8 mouse cellular contexts compared by ENCODE assay signal in the genomic region with DNA sequence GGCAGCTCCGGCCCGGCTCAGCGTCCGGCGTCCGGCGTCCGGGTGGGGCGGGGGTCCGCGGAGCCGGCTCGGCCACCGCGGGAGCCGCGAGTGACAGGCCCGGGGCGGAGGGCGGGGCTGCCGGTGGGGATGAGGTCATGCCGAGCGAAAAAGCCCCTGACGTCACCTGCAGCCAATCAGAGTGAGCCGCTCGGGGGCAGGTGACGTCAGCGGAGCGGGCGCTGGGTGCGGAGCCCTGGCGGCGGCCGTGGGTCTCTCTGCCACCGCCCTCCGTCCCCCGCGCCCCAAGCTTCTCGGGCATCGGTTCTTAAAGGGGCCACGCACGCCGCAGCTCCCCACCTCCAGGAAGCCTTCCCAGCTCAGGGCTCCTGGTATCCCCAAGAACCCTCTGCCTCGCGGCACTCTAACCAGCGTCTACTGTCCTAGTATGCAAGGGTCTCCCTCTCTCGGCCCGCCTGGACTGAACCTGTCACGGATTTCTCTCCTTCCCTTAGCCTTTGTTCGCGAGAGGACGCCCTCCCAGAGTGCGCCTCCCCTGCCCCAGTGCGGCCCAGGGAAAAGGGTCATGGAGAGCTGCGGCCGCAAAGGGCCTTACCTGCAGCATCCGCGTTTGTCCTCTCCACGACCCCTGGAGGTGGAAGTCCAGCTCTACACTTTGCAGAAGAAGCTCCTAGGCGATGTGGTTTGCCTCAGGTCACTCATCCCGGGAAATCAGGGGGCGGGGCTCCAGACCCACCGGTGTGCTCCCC. TPM values are rescaled to one million over a fixed set of nuclear protein-coding genes. Genes with fewer than 3 reads are reported as not detected.
DNase-seq lines count a peak whose midpoint lies in the region; ATAC-seq and TF ChIP-seq lines count a peak whose summit lies in the region.

A gene (minus strand): TSS at position 661 of the 749 bp plus-strand sequence.

- WGBS in heart, embryonic 10.5 days = under 1% methylated on average over 63 of the region's 63 CpGs
- under 1% methylated on average over 52 of the region's 63 CpGs for WGBS in kidney, embryonic 14.5 days
- under 1% methylated on average over 39 of the region's 63 CpGs for WGBS in limb, embryonic 14.5 days
- WGBS in midbrain, embryonic 16.5 days = under 1% methylated on average over 57 of the region's 63 CpGs
- 1% methylated on average over 59 of the region's 63 CpGs for WGBS in spleen, adult 2 months

- peak; percentile 72; the same call in 1 of the 2 replicates for TF ChIP-seq POLR2A in brain, embryonic 14.5 days (IDR thresholded peaks at IDR 0.05; ENCODE audit: borderline replicate concordance, extremely low read depth, insufficient read depth, insufficient read length, poor library complexity, severe bottlenecking)
- TF ChIP-seq POLR2A in limb, embryonic 14.5 days (IDR thresholded peaks at IDR 0.05; ENCODE audit: borderline replicate concordance, extremely low read depth, insufficient read depth, insufficient read length) = no peak
- TF ChIP-seq POLR2A in spleen, adult 2 months (IDR thresholded peaks at IDR 0.05; ENCODE audit: low read depth, low read length) = no peak

- peak; percentile 76 for ATAC-seq in erythroblast, adult 5-6 weeks (replicated peaks; ENCODE audit: low FRiP score, poor library complexity, severe bottlenecking)
- peak; percentile 88 for ATAC-seq in kidney, embryonic 14.5 days (ENCODE audit: low FRiP score, low TSS enrichment)
- peak; percentile 92 for ATAC-seq in limb, embryonic 14.5 days (ENCODE audit: low FRiP score, low read depth)
- ATAC-seq in midbrain, embryonic 16.5 days = peak; percentile 69

- H3K27me3 ChIP-seq in heart, embryonic 10.5 days (ENCODE audit: insufficient read depth, poor library complexity, severe bottlenecking) = peaks cover 95% of the 10 kb centered on the region
- peaks cover 51% of the 10 kb centered on the region for H3K27me3 ChIP-seq in kidney, embryonic 14.5 days (ENCODE audit: control insufficient read depth, insufficient read depth, low read length)
- H3K27me3 ChIP-seq in limb, embryonic 14.5 days (ENCODE audit: control insufficient read depth, insufficient read depth, low read length) = peaks cover 46% of the 10 kb centered on the region
- no peaks in the 10 kb centered on the region for H3K27me3 ChIP-seq in midbrain, embryonic 16.5 days (ENCODE audit: control insufficient read depth, insufficient read depth, low read depth, low read length)
- H3K27me3 ChIP-seq in spleen, adult 2 months (ENCODE audit: control insufficient read depth, insufficient read depth, low read length) = peaks cover 11% of the 10 kb centered on the region

- TF ChIP-seq CTCF in brain, embryonic 14.5 days (IDR thresholded peaks at IDR 0.05; ENCODE audit: borderline replicate concordance, extremely low read depth, insufficient read depth, insufficient read length) = peak; percentile 47; the same call in 1 of the 2 replicates
- TF ChIP-seq CTCF in spleen, adult 2 months (IDR thresholded peaks at IDR 0.05; ENCODE audit: extremely low read depth, insufficient read depth, insufficient read length, insufficient replicate concordance) = 0 out of 2 replicates have a peak, but pooled peaks have one; percentile 13

- peak within 1 kb of the TSS; percentile 88 for H3K4me3 ChIP-seq in heart, embryonic 10.5 days
- H3K4me3 ChIP-seq in kidney, embryonic 14.5 days (ENCODE audit: low read length) = peak within 1 kb of the TSS; percentile 66
- peak within 1 kb of the TSS; percentile 66 for H3K4me3 ChIP-seq in limb, embryonic 14.5 days (replicated peaks; ENCODE audit: low read length)
- peak within 1 kb of the TSS; percentile 88 for H3K4me3 ChIP-seq in midbrain, embryonic 16.5 days (ENCODE audit: low read depth, low read length)
- peak within 1 kb of the TSS; percentile 58 for H3K4me3 ChIP-seq in spleen, adult 2 months (ENCODE audit: extremely low read depth, insufficient read depth, insufficient read length)

- H3K36me3 ChIP-seq in heart, embryonic 10.5 days = no peaks in the 10 kb centered on the region
- no peaks in the 10 kb centered on the region for H3K36me3 ChIP-seq in kidney, embryonic 14.5 days (ENCODE audit: control insufficient read depth, insufficient read depth, low read length)
- no peaks in the 10 kb centered on the region for H3K36me3 ChIP-seq in limb, embryonic 14.5 days (ENCODE audit: control insufficient read depth, insufficient read depth, low read length)
- H3K36me3 ChIP-seq in midbrain, embryonic 16.5 days (ENCODE audit: control insufficient read depth, insufficient read depth, low read length) = no peaks in the 10 kb centered on the region
- H3K36me3 ChIP-seq in spleen, adult 2 months (ENCODE audit: control insufficient read depth, insufficient read depth, low read length) = no peaks in the 10 kb centered on the region

- H3K4me2 ChIP-seq in kidney, embryonic 14.5 days (replicated peaks; ENCODE audit: low read depth, low read length) = peak within 1 kb of the TSS; percentile 96
- H3K4me2 ChIP-seq in limb, embryonic 14.5 days (replicated peaks; ENCODE audit: low read depth, low read length, severe bottlenecking) = peak within 1 kb of the TSS; percentile 91
- H3K4me2 ChIP-seq in midbrain, embryonic 16.5 days (ENCODE audit: low read length) = peak within 1 kb of the TSS; percentile 96

- peak within 1 kb of the TSS; percentile 72 for H3K9ac ChIP-seq in kidney, embryonic 14.5 days (ENCODE audit: low read depth, low read length)
- H3K9ac ChIP-seq in limb, embryonic 14.5 days (ENCODE audit: low read depth, low read length, severe bottlenecking) = peak within 1 kb of the TSS; percentile 68
- peak within 1 kb of the TSS; percentile 99 for H3K9ac ChIP-seq in midbrain, embryonic 16.5 days (ENCODE audit: low read depth, low read length)

- peaks cover 51% of the 10 kb centered on the region for H3K4me1 ChIP-seq in heart, embryonic 10.5 days
- H3K4me1 ChIP-seq in kidney, embryonic 14.5 days (ENCODE audit: control insufficient read depth, insufficient read depth, low read length) = peaks cover 4% of the 10 kb centered on the region
- 0 out of 2 replicates have a peak, but pooled peaks cover 12% of the 10 kb centered on the region for H3K4me1 ChIP-seq in limb, embryonic 14.5 days (ENCODE audit: control insufficient read depth, insufficient read depth, low read length)
- peaks cover 45% of the 10 kb centered on the region for H3K4me1 ChIP-seq in midbrain, embryonic 16.5 days (ENCODE audit: control insufficient read depth, insufficient read depth, low read length)
- no peaks in the 10 kb centered on the region; the same call in 1 of the 2 replicates for H3K4me1 ChIP-seq in spleen, adult 2 months (ENCODE audit: control insufficient read depth, insufficient read depth, insufficient read length)

- DNase-seq in B cell, adult 2 months = peak; percentile 92
- DNase-seq in brain, embryonic 14.5 days (ENCODE audit: low read depth) = peak; percentile 97
- DNase-seq in heart, embryonic 10.5 days (ENCODE audit: low spot score) = peak; percentile 95
- peak; percentile 78 for DNase-seq in limb, embryonic 14.5 days (ENCODE audit: low spot score)
- DNase-seq in spleen, adult 2 months (ENCODE audit: low read depth in 1 of 2, low spot score in 2 of 2) = peak; percentile 55 to 61

- no peaks in the 10 kb centered on the region for H3K9me3 ChIP-seq in heart, embryonic 10.5 days
- H3K9me3 ChIP-seq in kidney, embryonic 14.5 days (ENCODE audit: control insufficient read depth, low read length) = no peaks in the 10 kb centered on the region
- no peaks in the 10 kb centered on the region for H3K9me3 ChIP-seq in limb, embryonic 14.5 days (ENCODE audit: control insufficient read depth, low read length)
- H3K9me3 ChIP-seq in midbrain, embryonic 16.5 days (replicated peaks; ENCODE audit: control insufficient read depth, low read length, poor library complexity, severe bottlenecking) = no peaks in the 10 kb centered on the region

- peak within 1 kb of the TSS; percentile 92 for H3K27ac ChIP-seq in heart, embryonic 10.5 days
- H3K27ac ChIP-seq in kidney, embryonic 14.5 days (ENCODE audit: low read depth, low read length) = no peak within 1 kb of the TSS
- H3K27ac ChIP-seq in limb, embryonic 14.5 days (replicated peaks; ENCODE audit: low read depth, low read length) = no peak within 1 kb of the TSS
- H3K27ac ChIP-seq in midbrain, embryonic 16.5 days (ENCODE audit: low read length) = peak within 1 kb of the TSS; percentile 98
- peak within 1 kb of the TSS; percentile 9; the same call in 1 of the 2 replicates for H3K27ac ChIP-seq in spleen, adult 2 months (ENCODE audit: insufficient read depth, low read length)

RNA-seq across cellular contexts. Expression of the gene that starts here (rescaled TPM):
- polyA plus RNA-seq in brain, embryonic 14.5 days (2012; rRNA removed) = 93.1 and 145 TPM in 2 replicates
- total RNA-seq in erythroblast, adult 5-6 weeks (2015; ENCODE audit: low replicate concordance) = 13.3 and 22.2 TPM in 2 replicates
- 14.7 and 15.9 TPM in 2 replicates for total RNA-seq in erythroblast, adult 5-6 weeks (2017; ENCODE audit: low replicate concordance)
- 5.3 and 9.0 TPM in 2 replicates for polyA plus RNA-seq in heart, embryonic 10.5 days (2016; fragmentation: Nextera tagmentation; extraction: Ambion mirVana)
- 1.2 and 1.3 TPM in 2 replicates for polyA plus RNA-seq in kidney, embryonic 14.5 days (2014; fragmentation: Nextera tagmentation; extraction: Ambion mirVana)
- 4.1 and 5.4 TPM in 2 replicates for polyA plus RNA-seq in limb, embryonic 14.5 days (2012; rRNA removed)
- 3.5 TPM in 2 replicates for polyA plus RNA-seq in limb, embryonic 14.5 days (2014; fragmentation: Nextera tagmentation; extraction: Ambion mirVana)
- 113 and 128 TPM in 2 replicates for polyA plus RNA-seq in midbrain, embryonic 16.5 days (2015; fragmentation: Nextera tagmentation; extraction: Ambion mirVana)
- polyA plus RNA-seq in spleen, adult 2 months (2012; rRNA removed) = 3.5 TPM in 2 replicates

Comparison
In these comparisons a context has a peak if more than half of its experiments do, and no peak if none do; other contexts are left out.
1. H3K27ac ChIP-seq: peak in heart, embryonic 10.5 days (single experiment), midbrain, embryonic 16.5 days (single experiment) and spleen, adult 2 months (single experiment); none in kidney, embryonic 14.5 days (single experiment) and limb, embryonic 14.5 days (single experiment).
2. Peak in every context shown above with its lines, with median percentiles within 50 percentile points of each other: DNase-seq, ATAC-seq, H3K4me3 ChIP-seq, H3K4me2 ChIP-seq and H3K9ac ChIP-seq.